Mouse (Mus musculus) limb, embryonic 11.5 days (tissue): Measurements from ENCODE around the gene Ifi47. TPM values are rescaled to one million over a fixed set of nuclear protein-coding genes. Genes with fewer than 3 reads are reported as not detected.

ENCODE experiments used
- ATAC-seq: fragments of 200-750 bp; cut with Nextera tagmentation; 2 replicates; pipeline ENCODE4 v1.8.0; 2017; ENCODE audit warnings: low read depth; ENCODE audit not compliant: insufficient number of reproducible peaks, low FRiP score, low TSS enrichment
- DNase-seq: peaks from one replicate; pipeline ENCODE4 v3.0.0-alpha.2; 2015; ENCODE audit warnings: low spot score
- H3K27ac ChIP-seq: fragments of 300-500 bp; sonication (generic); replicated peaks from 2 replicates; pipeline ENCODE4 v1.5.1; 2014; ENCODE audit warnings: low read depth, mild to moderate bottlenecking, low read length
- H3K27me3 ChIP-seq: fragments of 300-500 bp; sonication (generic); 2 replicates; pipeline ENCODE4 v1.6.1; 2014; ENCODE audit warnings: mild to moderate bottlenecking, low read length, mixed read lengths; ENCODE audit not compliant: control insufficient read depth, insufficient read depth
- H3K36me3 ChIP-seq: fragments of 300-500 bp; sonication (generic); 2 replicates; pipeline ENCODE4 v1.6.1; 2014; ENCODE audit warnings: mild to moderate bottlenecking, low read length, moderate library complexity, mixed read lengths; ENCODE audit not compliant: control insufficient read depth, insufficient read depth
- H3K4me1 ChIP-seq: fragments of 300-500 bp; sonication (generic); 2 replicates; pipeline ENCODE4 v1.6.1; 2014; ENCODE audit warnings: low read length, mixed read lengths; ENCODE audit not compliant: control insufficient read depth, insufficient read depth
- H3K4me2 ChIP-seq: fragments of 300-500 bp; sonication (generic); 2 replicates; pipeline ENCODE4 v1.6.1; 2014; ENCODE audit warnings: low read depth, mild to moderate bottlenecking, moderate library complexity; ENCODE audit not compliant: severe bottlenecking
- H3K4me3 ChIP-seq: fragments of 300-500 bp; sonication (generic); 2 replicates; pipeline ENCODE4 v1.5.1; 2014; ENCODE audit warnings: low read depth, low read length
- H3K9ac ChIP-seq: fragments of 300-500 bp; sonication (generic); 2 replicates; pipeline ENCODE4 v1.6.1; 2014; ENCODE audit warnings: mild to moderate bottlenecking, low read length
- H3K9me3 ChIP-seq: fragments of 300-500 bp; sonication (generic); 2 replicates; pipeline ENCODE4 v1.6.1; 2016; ENCODE audit warnings: low read length; ENCODE audit not compliant: control insufficient read depth
- WGBS: fragments of 180-500 bp; shearing (Covaris S2); extraction: QIAGEN DNeasy Blood & Tissue Kit; methylation state at CpG from one replicate; pipeline ENCODE4 v1.1.7; 2014; 5-methylcytosine and 5-hydroxymethylcytosine counted together
- polyA plus RNA-seq: library from polyadenylated mRNA; unstranded; fragments of >200 nt; fragmentation: Nextera tagmentation; extraction: Ambion mirVana; gene quantifications from 2 replicates; pipeline ENCODE4 v1.2.1, GENCODE M21; 2014

Gene Ifi47
- polyA plus RNA-seq, 1 experiment from 2014 or later, result 0.51 TPM

GRCm38 (mm10) chr11:49086858-49087361, 10.5 kb downstream of the Ifi47 start:
- no peaks in the 10 kb centered on the region for H3K36me3 ChIP-seq
- H3K4me1 ChIP-seq, result 0 out of 2 replicates have a peak, but pooled peaks cover 3% of the 10 kb centered on the region
- no peaks in the 10 kb centered on the region for H3K9me3 ChIP-seq
- H3K9ac ChIP-seq, result no peak overlapping the region
- no peak overlapping the region for H3K27ac ChIP-seq
- H3K27me3 ChIP-seq, result no peaks in the 10 kb centered on the region
- H3K4me2 ChIP-seq, result no peak overlapping the region
- WGBS, result 82% methylated on average over 6 of the region's 6 CpGs
- no peak overlapping the region for H3K4me3 ChIP-seq
- DNase-seq (no peak), ATAC-seq (no peak)

GRCm38 (mm10) chr11:49087830-49088616, 11.6 kb downstream of the Ifi47 start:
- Histone ChIP-seq H3K4me1 (0 out of 2 replicates have a peak, but pooled peaks cover 3% of the 10 kb centered on the region), H3K9me3 (no peaks in the 10 kb centered on the region), H3K27ac (no peak overlapping the region), H3K27me3 (no peaks in the 10 kb centered on the region), H3K36me3 (no peaks in the 10 kb centered on the region), H3K9ac (no peak overlapping the region), H3K4me2 (no peak overlapping the region; the same call in 1 of the 2 replicates), H3K4me3 (no peak overlapping the region)
- WGBS, result 44% methylated on average over 22 of the region's 22 CpGs
- ATAC-seq (no peak), DNase-seq (no peak)

- H3K4me3 ChIP-seq, result no peak overlapping the region
- H3K27me3 ChIP-seq, result no peaks in the 10 kb centered on the region
- H3K36me3 ChIP-seq, result no peaks in the 10 kb centered on the region
- DNase-seq (no peak), ATAC-seq (no peak)
- 81% methylated on average over 5 of the region's 5 CpGs for WGBS
- no peak overlapping the region for H3K4me2 ChIP-seq
- 0 out of 2 replicates have a peak, but pooled peaks cover 3% of the 10 kb centered on the region for H3K4me1 ChIP-seq
- H3K9me3 ChIP-seq, result no peaks in the 10 kb centered on the region
- H3K27ac ChIP-seq, result no peak overlapping the region
- no peak overlapping the region for H3K9ac ChIP-seq
Measured at GRCm38 (mm10) chr11:49088990-49089652, 12.7 kb downstream of the Ifi47 start.

- Histone ChIP-seq H3K36me3 (no peaks in the 10 kb centered on the region), H3K4me2 (no peak overlapping the region), H3K9me3 (no peaks in the 10 kb centered on the region), H3K27ac (no peak overlapping the region), H3K4me1 (0 out of 2 replicates have a peak, but pooled peaks cover 3% of the 10 kb centered on the region), H3K9ac (no peak overlapping the region), H3K27me3 (no peaks in the 10 kb centered on the region), H3K4me3 (no peak overlapping the region)
- ATAC-seq, result no peak
- WGBS, result 82% methylated on average over 3 of the region's 3 CpGs
- no peak for DNase-seq
Measured at GRCm38 (mm10) chr11:49089735-49090507, 13.5 kb downstream of the Ifi47 start.

GRCm38 (mm10) chr11:49090551-49090950, 14.2 kb downstream of the Ifi47 start:
- Histone ChIP-seq H3K4me3 (no peak overlapping the region), H3K4me1 (0 out of 2 replicates have a peak, but pooled peaks cover 3% of the 10 kb centered on the region), H3K9me3 (no peaks in the 10 kb centered on the region), H3K4me2 (no peak overlapping the region), H3K9ac (no peak overlapping the region), H3K27ac (no peak overlapping the region), H3K36me3 (no peaks in the 10 kb centered on the region), H3K27me3 (no peaks in the 10 kb centered on the region)
- ATAC-seq (no peak), DNase-seq (no peak)
- WGBS, result 90% methylated on average over 5 of the region's 5 CpGs

GRCm38 (mm10) chr11:49091171-49091570, 14.8 kb downstream of the Ifi47 start:
- WGBS, result 78% methylated on average over 4 of the region's 4 CpGs
- H3K36me3 ChIP-seq, result no peaks in the 10 kb centered on the region
- no peaks in the 10 kb centered on the region for H3K27me3 ChIP-seq
- no peaks in the 10 kb centered on the region for H3K9me3 ChIP-seq
- no peak overlapping the region for H3K9ac ChIP-seq
- H3K4me2 ChIP-seq, result no peak overlapping the region
- DNase-seq, result no peak
- no peak for ATAC-seq
- 0 out of 2 replicates have a peak, but pooled peaks cover 3% of the 10 kb centered on the region for H3K4me1 ChIP-seq
- H3K27ac ChIP-seq, result no peak overlapping the region
- H3K4me3 ChIP-seq, result no peak overlapping the region

- 95% methylated on average over 1 of the region's 1 CpGs for WGBS
- Histone ChIP-seq H3K4me3 (no peak overlapping the region), H3K4me1 (0 out of 2 replicates have a peak, but pooled peaks cover 3% of the 10 kb centered on the region), H3K27me3 (no peaks in the 10 kb centered on the region), H3K36me3 (no peaks in the 10 kb centered on the region), H3K9ac (no peak overlapping the region), H3K4me2 (no peak overlapping the region), H3K9me3 (no peaks in the 10 kb centered on the region), H3K27ac (no peak overlapping the region)
- ATAC-seq, result no peak
- DNase-seq, result no peak
Measured at GRCm38 (mm10) chr11:49092053-49092586, 15.7 kb downstream of the Ifi47 start.

GRCm38 (mm10) chr11:49092786-49093185, 16.4 kb downstream of the Ifi47 start:
- no peak overlapping the region for H3K4me2 ChIP-seq
- no peaks in the 10 kb centered on the region for H3K9me3 ChIP-seq
- 0 out of 2 replicates have a peak, but pooled peaks cover 3% of the 10 kb centered on the region for H3K4me1 ChIP-seq
- no peak overlapping the region for H3K9ac ChIP-seq
- WGBS, result 93% methylated on average over 2 of the region's 2 CpGs
- no peaks in the 10 kb centered on the region for H3K27me3 ChIP-seq
- no peak for DNase-seq
- no peaks in the 10 kb centered on the region for H3K36me3 ChIP-seq
- H3K27ac ChIP-seq, result no peak overlapping the region
- ATAC-seq, result no peak
- H3K4me3 ChIP-seq, result no peak overlapping the region
